In the genomic region with DNA sequence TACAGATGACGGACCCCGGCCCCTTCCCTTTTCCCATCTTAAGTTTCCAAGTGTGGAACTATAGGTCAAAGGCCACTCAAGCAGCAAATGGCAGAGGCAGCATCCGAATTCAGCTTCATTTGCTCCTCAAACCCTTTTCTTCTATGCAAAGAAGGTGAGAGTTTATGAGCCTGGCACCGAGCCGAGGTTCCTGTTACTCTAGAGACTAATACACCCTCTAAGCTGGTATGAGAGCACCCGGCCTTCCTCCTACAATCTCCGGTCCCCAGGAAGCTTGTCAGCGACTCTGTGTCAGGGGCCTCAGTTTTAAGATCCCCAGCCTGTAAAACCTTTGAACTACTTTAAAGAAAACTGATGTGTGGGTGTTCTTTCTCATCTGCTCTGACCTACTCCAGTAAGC, we compare ENCODE assay signal across 25 mouse cellular contexts.
A peak's percentile ranks its signal among the peaks of the same experiment; 100 is the strongest.
DNase-seq lines count a peak whose midpoint lies in the region; ATAC-seq and TF ChIP-seq lines count a peak whose summit lies in the region.
"Had no signal": no experiment of that assay in that cellular context is flagged by ENCODE, and none has a peak within 500 bp of the region (broad histone marks: within the 10 kb centered on the region; RNA-seq: fewer than 3 reads in every experiment).

No protein-coding gene starts in this region.

- H3K27ac ChIP-seq in midbrain, postnatal 0 days (ENCODE audit: low read depth, low read length), result no peak overlapping the region
- H3K27ac ChIP-seq: forebrain, embryonic 13.5 days; hindbrain, embryonic 10.5 days; hindbrain, embryonic 15.5 days; layer of hippocampus, adult 2 months; liver, embryonic 14.5 days; macrophage; midbrain, embryonic 13.5 days had no signal

- no peaks in the 10 kb centered on the region for H3K4me1 ChIP-seq in midbrain, postnatal 0 days (ENCODE audit: insufficient read depth, low read length)
- H3K4me1 ChIP-seq: hindbrain, embryonic 15.5 days had no signal

- H3K4me3 ChIP-seq in midbrain, postnatal 0 days (ENCODE audit: low read depth, low read length), result no peak overlapping the region
- H3K4me3 ChIP-seq: forebrain, embryonic 13.5 days; hindbrain, embryonic 10.5 days; hindbrain, embryonic 15.5 days; layer of hippocampus, adult 2 months; midbrain, embryonic 13.5 days had no signal

- H3K36me3 ChIP-seq in midbrain, postnatal 0 days (ENCODE audit: insufficient read depth, low read length), result no peaks in the 10 kb centered on the region
- H3K36me3 ChIP-seq: G1E; hindbrain, embryonic 10.5 days; hindbrain, embryonic 15.5 days; midbrain, embryonic 13.5 days had no signal

- peak; percentile 32 for DNase-seq in gastrocnemius, postnatal 10 days
- no peak for DNase-seq in gastrocnemius, adult 8-10 months (ENCODE audit: low spot score in 2 of 2)
- peak; percentile 60 for DNase-seq in urinary bladder, postnatal 14 days (ENCODE audit: low spot score)
- no peak for DNase-seq in urinary bladder, postnatal 4 days (ENCODE audit: low spot score in 2 of 2)
- DNase-seq in kidney, postnatal 36 days, result peak; percentile 43 to 77
- no peak for DNase-seq in midbrain, postnatal 0 days (ENCODE audit: low spot score)
- DNase-seq in adrenal gland, postnatal 14 days, result no peak
- DNase-seq: adrenal gland, adult 8-10 months; cerebellum, adult 8-10 months; cerebellum, postnatal 25 days; heart, postnatal 14 days; layer of hippocampus, postnatal 36 days; liver; lung, adult 2 months; lung, postnatal 10 days; retina, postnatal 1 day; right cerebral cortex, postnatal 14 days had no signal

- ATAC-seq in midbrain, postnatal 0 days (ENCODE audit: low FRiP score), result no peak
- ATAC-seq: forebrain, embryonic 13.5 days; midbrain, embryonic 13.5 days had no signal

- no peak for TF ChIP-seq CTCF in midbrain, postnatal 0 days (IDR thresholded peaks at IDR 0.05)

- no peaks in the 10 kb centered on the region for H3K9me3 ChIP-seq in midbrain, postnatal 0 days (ENCODE audit: low read length)
- H3K9me3 ChIP-seq: forebrain, embryonic 13.5 days; G1E; hindbrain, embryonic 10.5 days; hindbrain, embryonic 15.5 days; midbrain, embryonic 13.5 days had no signal

- H3K27me3 ChIP-seq in midbrain, postnatal 0 days (ENCODE audit: insufficient read depth, low read length), result no peaks in the 10 kb centered on the region
- H3K27me3 ChIP-seq: forebrain, embryonic 13.5 days; hindbrain, embryonic 15.5 days; midbrain, embryonic 13.5 days had no signal

- no peak overlapping the region for H3K4me2 ChIP-seq in midbrain, postnatal 0 days (ENCODE audit: low read depth, low read length, poor library complexity, severe bottlenecking)
- H3K4me2 ChIP-seq: forebrain, embryonic 13.5 days; hindbrain, embryonic 15.5 days; midbrain, embryonic 13.5 days had no signal

- WGBS in midbrain, postnatal 0 days, result 86% methylated on average over 8 of the region's 8 CpGs

- no peak overlapping the region for H3K9ac ChIP-seq in midbrain, postnatal 0 days (replicated peaks; ENCODE audit: low read length, poor library complexity, severe bottlenecking)
- H3K9ac ChIP-seq: forebrain, embryonic 13.5 days; hindbrain, embryonic 15.5 days; liver, embryonic 14.5 days; midbrain, embryonic 13.5 days had no signal

Comparison
In these comparisons a context has a peak if more than half of its experiments do, and no peak if none do; other contexts are left out.
1. DNase-seq: peak in gastrocnemius, postnatal 10 days (single experiment), urinary bladder, postnatal 14 days (single experiment) and kidney, postnatal 36 days (2 of 2); none in gastrocnemius, adult 8-10 months (0 of 2), urinary bladder, postnatal 4 days (0 of 2), midbrain, postnatal 0 days (single experiment) and adrenal gland, postnatal 14 days (single experiment).